Mouse (Mus musculus) kidney, embryonic 14.5 days (tissue): ENCODE data around the gene Neurl4. TPM values are rescaled to one million over a fixed set of nuclear protein-coding genes. Genes with fewer than 3 reads are reported as not detected.
A peak's percentile ranks its signal among the peaks of the same experiment; 100 is the strongest.
"Not testable (repeated sequence)": the region's sequence is repeated elsewhere in the genome, so short reads cannot be mapped to it uniquely, and the experiment has no call there.

Source experiments
- ATAC-seq: fragments of 200-750 bp; cut with Nextera tagmentation; 2 replicates; pipeline ENCODE4 v1.8.0; 2017; ENCODE audit warnings: moderate number of reproducible peaks, mild to moderate bottlenecking, moderate TSS enrichment, moderate library complexity; ENCODE audit not compliant: low FRiP score, low TSS enrichment
- H3K27ac ChIP-seq: fragments of 300-500 bp; sonication (generic); 2 replicates; pipeline ENCODE4 v1.5.1; 2014; ENCODE audit warnings: low read depth, mild to moderate bottlenecking, low read length, moderate library complexity, mixed read lengths
- H3K27me3 ChIP-seq: fragments of 300-500 bp; sonication (generic); 2 replicates; pipeline ENCODE4 v1.6.1; 2014; ENCODE audit warnings: mild to moderate bottlenecking, low read length; ENCODE audit not compliant: control insufficient read depth, insufficient read depth
- H3K36me3 ChIP-seq: fragments of 300-500 bp; sonication (generic); 2 replicates; pipeline ENCODE4 v1.6.1; 2014; ENCODE audit warnings: low read length, mixed read lengths; ENCODE audit not compliant: control insufficient read depth, insufficient read depth
- H3K4me1 ChIP-seq: fragments of 300-500 bp; sonication (generic); 2 replicates; pipeline ENCODE4 v1.6.1; 2014; ENCODE audit warnings: low read length, mixed read lengths; ENCODE audit not compliant: control insufficient read depth, insufficient read depth
- H3K4me2 ChIP-seq: fragments of 300-500 bp; sonication (generic); replicated peaks from 2 replicates; pipeline ENCODE4 v1.6.1; 2014; ENCODE audit warnings: low read depth, mild to moderate bottlenecking, low read length
- H3K4me3 ChIP-seq: fragments of 300-500 bp; sonication (generic); 2 replicates; pipeline ENCODE4 v1.5.1; 2014; ENCODE audit warnings: mild to moderate bottlenecking, low read length
- H3K9ac ChIP-seq: fragments of 300-500 bp; sonication (generic); 2 replicates; pipeline ENCODE4 v1.6.1; 2014; ENCODE audit warnings: low read depth, mild to moderate bottlenecking, low read length, moderate library complexity
- H3K9me3 ChIP-seq: fragments of 300-500 bp; sonication (generic); 2 replicates; pipeline ENCODE4 v1.6.1; 2016; ENCODE audit warnings: low read length; ENCODE audit not compliant: control insufficient read depth
- WGBS: fragments of 180-500 bp; shearing (Covaris S2); extraction: QIAGEN DNeasy Blood & Tissue Kit; methylation state at CpG from one replicate; pipeline ENCODE4 v1.1.7; 2014; 5-methylcytosine and 5-hydroxymethylcytosine counted together
- polyA plus RNA-seq: library from polyadenylated mRNA; unstranded; fragments of >200 nt; fragmentation: Nextera tagmentation; extraction: Ambion mirVana; gene quantifications from 2 replicates; pipeline ENCODE4 v1.2.1, GENCODE M21; 2014

The Neurl4 gene
- polyA plus RNA-seq, 1 experiment from 2014 or later: 16.3 TPM

- H3K4me2 ChIP-seq: peak within 1 kb of the TSS; percentile 87
- peak within 1 kb of the TSS; percentile 98 for H3K9ac ChIP-seq
- H3K4me3 ChIP-seq: peak within 1 kb of the TSS; percentile 87
- no peaks in the 10 kb centered on the region for H3K9me3 ChIP-seq
- peak within 1 kb of the TSS; percentile 98 for H3K27ac ChIP-seq
- under 1% methylated on average over 78 of the region's 78 CpGs for WGBS
- H3K4me1 ChIP-seq: peaks cover 11% of the 10 kb centered on the region
- peaks cover 30% of the 10 kb centered on the region for H3K36me3 ChIP-seq
- ATAC-seq: peak; percentile 97
- H3K27me3 ChIP-seq: no peaks in the 10 kb centered on the region
Measured at GRCm38 (mm10) chr11:69921114-69922011, 20.5 kb downstream of the Neurl4 start, which contains the start of gene Eif5a. Eif5a (minus strand) TSS chr11:69921958.

- Histone ChIP-seq H3K4me1 (peaks cover 11% of the 10 kb centered on the region), H3K4me3 (peak overlapping the region; percentile 87), H3K27me3 (no peaks in the 10 kb centered on the region), H3K4me2 (peak overlapping the region; percentile 56), H3K27ac (peak overlapping the region; percentile 98), H3K9ac (peak overlapping the region; percentile 59), H3K9me3 (no peaks in the 10 kb centered on the region), H3K36me3 (peaks cover 22% of the 10 kb centered on the region)
- 3% methylated on average over 12 of the region's 12 CpGs for WGBS
- ATAC-seq: no peak
Measured at GRCm38 (mm10) chr11:69922012-69922756, 21.3 kb downstream of the Neurl4 start.

- 67% methylated on average over 3 of the region's 3 CpGs for WGBS
- H3K9me3 ChIP-seq: no peaks in the 10 kb centered on the region
- H3K9ac ChIP-seq: no peak overlapping the region
- 0 out of 2 replicates have a peak overlapping the region, but pooled peaks have one; percentile 98 for H3K27ac ChIP-seq
- no peaks in the 10 kb centered on the region for H3K27me3 ChIP-seq
- peaks cover 11% of the 10 kb centered on the region for H3K4me1 ChIP-seq
- no peak overlapping the region for H3K4me3 ChIP-seq
- no peak for ATAC-seq
- H3K4me2 ChIP-seq: no peak overlapping the region
- peaks cover 16% of the 10 kb centered on the region for H3K36me3 ChIP-seq
Measured at GRCm38 (mm10) chr11:69922796-69923195, 21.9 kb downstream of the Neurl4 start.

DNA sequence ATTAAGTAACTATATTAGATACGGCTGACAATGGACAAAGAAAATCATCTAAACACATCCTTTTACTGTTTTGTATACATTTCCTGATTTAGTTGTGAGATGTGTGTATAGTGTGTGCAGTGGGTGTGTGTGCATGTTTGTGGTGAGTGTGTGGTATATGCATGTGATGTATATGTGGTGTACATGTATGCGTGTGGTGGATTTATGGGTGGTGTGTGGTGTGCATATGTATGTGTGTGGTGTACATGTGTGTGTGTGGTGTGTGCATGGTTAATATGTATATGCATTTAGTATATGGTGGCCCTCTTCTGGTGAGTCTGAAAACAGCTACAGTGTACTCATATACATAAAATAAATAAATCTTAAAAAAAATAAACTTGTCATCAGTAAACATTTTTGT is 26.6 kb downstream of the Neurl4 start:
- Histone ChIP-seq H3K4me1 (peaks cover 5% of the 10 kb centered on the region; the same call in 1 of the 2 replicates), H3K4me3 (no peak overlapping the region), H3K27ac (no peak overlapping the region), H3K9me3 (no peaks in the 10 kb centered on the region), H3K36me3 (no peaks in the 10 kb centered on the region), H3K27me3 (no peaks in the 10 kb centered on the region), H3K9ac (no peak overlapping the region), H3K4me2 (no peak overlapping the region)
- WGBS: 96% methylated on average over 2 of the region's 2 CpGs
- no peak for ATAC-seq

DNA sequence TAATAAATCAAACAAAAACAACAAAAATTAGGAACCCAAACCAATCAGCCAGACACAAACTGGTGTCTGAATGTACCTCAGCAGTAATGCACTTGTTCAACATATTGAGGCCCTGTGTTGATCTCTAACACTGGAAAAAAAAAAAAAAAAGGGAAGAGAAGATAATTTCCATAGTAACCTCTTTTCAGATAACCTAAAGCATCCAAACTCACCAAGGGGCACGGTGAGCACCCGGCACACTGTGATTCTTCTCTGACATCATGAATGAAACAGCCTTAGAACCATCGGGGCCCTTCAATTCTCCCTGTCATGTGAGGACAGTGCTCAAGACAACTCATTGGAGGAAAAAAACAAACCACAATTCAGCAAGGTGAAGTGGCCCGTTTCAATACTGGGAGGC is 28.8 kb downstream of the Neurl4 start:
- Histone ChIP-seq H3K9ac (no peak overlapping the region), H3K27ac (no peak overlapping the region), H3K4me1 (peaks cover 5% of the 10 kb centered on the region; the same call in 1 of the 2 replicates), H3K4me3 (no peak overlapping the region), H3K4me2 (no peak overlapping the region), H3K9me3 (no peaks in the 10 kb centered on the region), H3K27me3 (no peaks in the 10 kb centered on the region), H3K36me3 (no peaks in the 10 kb centered on the region)
- ATAC-seq: no peak
- 82% methylated on average over 4 of the region's 4 CpGs for WGBS

GRCm38 (mm10) chr11:69930176-69930575 is 29.3 kb downstream of the Neurl4 start:
- not testable (repeated sequence) for H3K4me1 ChIP-seq, H3K4me3 ChIP-seq, H3K9ac ChIP-seq, H3K27ac ChIP-seq, H3K9me3 ChIP-seq, H3K27me3 ChIP-seq, ATAC-seq, H3K4me2 ChIP-seq, H3K36me3 ChIP-seq
- 89% methylated on average over 8 of the region's 8 CpGs for WGBS

DNA sequence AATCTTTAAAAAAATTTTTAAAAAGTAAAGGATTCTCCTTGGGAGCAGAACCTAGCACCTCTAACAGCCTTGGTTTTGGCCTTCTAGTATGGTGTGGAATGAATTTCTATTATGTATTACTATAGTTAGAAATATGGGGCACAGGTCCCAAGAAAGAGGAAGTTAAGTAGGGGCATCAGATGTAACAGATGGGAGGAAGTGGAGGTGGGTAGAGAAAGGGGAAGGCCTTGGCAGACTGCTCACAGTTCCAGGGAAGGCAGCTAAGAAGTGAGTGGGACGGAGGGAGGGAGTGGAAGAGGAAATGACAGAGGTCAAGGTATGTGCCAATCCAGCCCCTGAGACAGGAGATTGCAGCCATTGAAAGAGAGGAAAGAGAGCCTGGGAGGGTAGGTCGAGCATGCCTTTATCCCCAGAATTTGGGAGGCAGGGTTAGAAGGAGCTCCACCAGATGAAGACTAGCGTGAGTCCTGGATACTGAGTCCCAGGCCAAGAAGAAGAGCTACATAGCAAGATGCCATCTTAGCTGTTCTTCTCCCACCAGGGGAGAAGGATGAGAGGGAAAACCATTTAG is 30.2 kb downstream of the Neurl4 start:
- H3K27ac ChIP-seq: no peak overlapping the region
- H3K9me3 ChIP-seq: no peaks in the 10 kb centered on the region
- peaks cover 3% of the 10 kb centered on the region; the same call in 1 of the 2 replicates for H3K27me3 ChIP-seq
- no peak for ATAC-seq
- no peak overlapping the region for H3K9ac ChIP-seq
- no peak overlapping the region for H3K4me3 ChIP-seq
- no peaks in the 10 kb centered on the region for H3K36me3 ChIP-seq
- H3K4me1 ChIP-seq: peaks cover 9% of the 10 kb centered on the region
- WGBS: 67% methylated on average over 3 of the region's 3 CpGs
- no peak overlapping the region for H3K4me2 ChIP-seq

DNA sequence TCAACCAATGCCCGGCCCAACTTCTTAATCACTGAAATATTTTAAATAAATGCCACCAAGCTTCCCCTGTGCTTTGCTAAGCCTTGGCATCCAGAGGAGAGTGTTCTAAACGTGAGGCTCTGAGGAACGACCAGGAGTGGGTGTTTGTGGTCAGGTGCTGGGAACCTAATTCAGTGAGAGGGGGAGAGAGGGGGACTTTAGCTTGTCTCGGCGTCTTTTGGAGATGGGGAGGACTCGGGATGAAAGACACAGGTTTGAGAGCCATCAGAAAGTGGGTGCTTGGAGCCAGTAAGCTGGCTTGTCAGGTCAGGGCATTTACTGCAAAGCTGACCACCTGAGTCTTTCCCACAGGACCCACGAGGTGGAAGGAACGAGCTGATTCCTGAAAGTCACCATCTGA is 30.9 kb downstream of the Neurl4 start:
- 80% methylated on average over 8 of the region's 8 CpGs for WGBS

More for the DNA sequence above, 30.9 kb downstream of the Neurl4 start:
- no peak for ATAC-seq
- Histone ChIP-seq H3K9ac (no peak overlapping the region), H3K27me3 (peaks cover 6% of the 10 kb centered on the region; the same call in 1 of the 2 replicates), H3K9me3 (no peaks in the 10 kb centered on the region), H3K4me3 (no peak overlapping the region), H3K27ac (no peak overlapping the region), H3K36me3 (no peaks in the 10 kb centered on the region), H3K4me2 (no peak overlapping the region), H3K4me1 (peaks cover 9% of the 10 kb centered on the region)
